Mouse (Mus musculus) yolk sac, embryonic 10.5 days (tissue): ENCODE results near the gene Tcstv1.
"Not testable (repeated sequence)": the region's sequence is repeated elsewhere in the genome, so short reads cannot be mapped to it uniquely, and the experiment has no call there.

ENCODE experiments used
- DNase-seq: peaks from one replicate; pipeline ENCODE4 v3.0.0-alpha.2; 2017; ENCODE audit warnings: low spot score

Tcstv1 gene

DNA sequence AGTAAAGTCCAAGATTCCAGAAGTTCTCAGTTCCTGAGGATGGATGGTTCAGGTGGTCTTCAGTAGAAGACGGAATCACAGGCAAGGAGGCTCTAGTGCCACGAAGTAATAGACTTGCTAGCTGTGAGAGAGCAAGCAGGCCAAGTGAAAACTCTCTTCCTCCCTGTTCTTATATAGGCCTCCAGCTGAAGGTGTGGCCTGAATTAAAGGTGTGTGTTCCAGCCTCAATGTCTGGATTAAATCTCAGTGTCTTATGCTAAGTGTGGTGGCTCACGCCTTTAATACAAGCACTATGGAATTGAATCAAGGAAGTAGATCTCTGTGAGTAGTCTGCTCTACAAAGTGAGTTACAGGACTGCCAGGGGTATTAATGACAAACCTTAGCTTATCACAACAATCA lies at the start of gene Tcstv1:
Gene Tcstv1, minus strand, starts transcription at position 101 of the 400 bp plus-strand sequence.
- DNase-seq, result not testable (repeated sequence)

DNA sequence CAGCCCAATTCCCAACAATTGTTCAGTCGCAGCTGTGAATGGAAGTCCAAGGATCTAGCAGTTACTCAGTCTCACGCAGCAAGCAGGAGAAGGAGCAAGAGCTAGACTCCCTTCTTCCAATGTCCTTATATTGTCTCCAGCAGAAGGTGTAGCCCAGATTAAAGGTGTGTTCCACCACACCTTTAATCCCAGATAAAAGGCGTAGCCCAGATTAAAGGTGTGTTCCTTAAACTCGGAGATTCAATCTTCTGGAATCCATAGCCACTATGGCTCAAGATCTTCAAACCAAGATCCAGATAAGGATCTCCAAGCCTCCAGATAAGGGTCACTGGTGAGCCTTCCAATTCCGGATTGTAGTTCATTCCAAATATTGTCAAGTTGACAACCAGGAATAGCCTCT lies 34.6 kb upstream of the Tcstv1 start, which contains the start of gene Gm21761:
Gene Gm21761, minus strand, starts transcription at position 101 of the 400 bp plus-strand sequence.
- not testable (repeated sequence) for DNase-seq

DNA sequence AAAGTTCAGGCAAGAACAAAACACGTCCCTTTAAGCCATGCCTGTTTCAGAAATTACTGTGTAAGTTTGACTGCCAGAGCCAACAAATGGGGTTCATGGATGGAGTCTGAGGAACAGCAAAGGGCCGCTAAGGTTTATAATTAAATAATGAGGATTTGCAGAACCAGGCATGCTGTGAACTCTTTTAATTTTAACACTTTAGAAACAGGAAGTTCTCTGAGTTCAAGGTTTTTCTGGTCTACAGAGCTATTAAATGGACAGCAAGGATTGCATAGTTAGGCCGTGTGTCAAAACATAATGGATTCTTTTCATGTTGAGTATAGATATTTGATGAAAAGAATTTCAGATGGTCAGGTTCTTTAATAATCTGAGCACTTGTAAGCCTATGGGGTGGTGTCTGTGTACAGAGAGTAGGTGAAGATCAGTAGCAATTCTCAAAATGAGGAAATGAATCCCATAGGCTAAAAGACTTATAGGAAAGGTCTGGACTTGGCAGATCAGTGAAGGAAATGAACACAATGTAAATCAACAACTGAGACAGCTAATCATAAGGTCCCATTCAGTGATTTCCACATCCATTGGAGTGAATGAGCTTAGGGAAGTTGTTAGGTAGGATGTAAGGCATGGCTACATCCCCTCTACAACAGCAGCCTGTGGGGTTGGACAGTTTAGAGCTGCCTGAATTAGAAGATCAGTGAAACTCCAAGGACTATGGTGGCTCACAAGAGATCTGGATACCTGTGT lies 30.2 kb upstream of the Tcstv1 start:
- DNase-seq, result not testable (repeated sequence)

DNA sequence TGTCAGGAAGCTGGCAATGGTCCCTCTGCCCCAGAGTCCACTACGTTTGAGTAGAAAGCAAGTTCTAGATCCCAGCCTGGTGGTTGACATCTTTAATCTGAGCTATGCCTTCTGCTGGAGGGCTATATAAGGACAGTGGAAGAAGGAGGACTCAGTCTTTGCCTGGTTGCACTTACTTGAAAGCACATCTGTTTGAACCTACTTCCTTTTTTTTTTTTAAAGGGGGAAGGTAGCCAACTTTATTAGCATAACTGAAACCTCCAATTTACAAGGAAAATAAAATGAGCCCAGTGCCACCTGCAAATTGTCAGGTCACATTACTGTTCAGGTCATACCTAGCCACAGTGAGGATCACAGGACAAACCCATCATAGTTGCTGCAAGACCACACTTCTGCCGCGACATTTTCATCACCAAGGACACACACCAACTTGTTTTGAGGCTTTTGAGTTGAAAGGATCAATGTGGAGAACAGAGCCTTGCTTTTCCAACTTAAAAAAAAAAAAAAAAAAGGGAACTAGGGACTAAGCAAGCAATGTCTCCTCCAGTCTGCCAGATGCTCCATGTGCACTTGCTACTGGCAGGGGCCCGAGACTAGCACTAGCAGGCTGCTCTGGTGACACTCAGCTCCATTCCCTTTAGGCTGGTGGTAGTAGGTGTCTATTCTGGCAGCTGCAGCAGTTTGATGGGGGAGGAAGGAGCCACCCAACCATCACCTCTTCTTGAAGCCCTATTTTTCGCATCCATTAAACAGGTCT lies 22.6 kb upstream of the Tcstv1 start:
- DNase-seq, result not testable (repeated sequence)

DNA sequence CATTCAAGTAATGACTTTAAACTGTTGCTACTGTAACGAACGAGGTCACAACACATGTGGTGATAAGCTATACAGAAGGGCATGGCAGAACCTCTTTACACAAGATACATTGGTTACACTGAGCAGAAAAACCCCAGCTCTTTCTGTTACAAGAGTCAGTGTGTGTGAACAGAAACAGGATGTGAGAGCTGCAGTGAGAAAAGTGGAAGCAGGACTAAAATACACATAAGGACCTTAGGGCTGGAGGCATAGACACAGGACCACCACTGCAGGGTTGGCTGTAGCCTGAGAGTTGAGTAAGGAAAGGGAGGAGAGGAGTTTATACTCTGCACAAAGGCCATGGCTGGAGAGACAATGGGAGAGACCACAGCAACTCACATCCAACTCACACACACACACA lies 21.9 kb upstream of the Tcstv1 start:
- not testable (repeated sequence) for DNase-seq

DNA sequence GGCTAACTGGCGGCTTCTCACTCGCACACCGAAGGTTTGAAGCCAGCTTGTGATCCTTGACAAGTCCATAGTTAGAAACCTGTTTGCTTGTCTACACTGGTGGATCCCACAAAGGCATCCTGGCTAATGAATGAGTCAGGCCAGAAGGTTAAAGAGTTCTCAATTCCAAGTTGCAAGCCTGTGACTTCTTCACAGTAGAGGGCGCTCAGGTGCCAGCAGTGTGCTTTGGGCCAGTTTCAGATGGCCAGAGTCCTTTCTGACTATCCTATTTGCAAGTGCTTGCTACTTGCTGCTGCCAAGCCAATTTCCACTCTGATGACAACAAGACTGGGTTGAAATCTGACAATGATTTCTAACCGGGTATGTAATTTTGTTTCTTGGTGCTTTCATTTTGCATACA lies 4.0 kb upstream of the Tcstv1 start:
- DNase-seq, result not testable (repeated sequence)

DNA sequence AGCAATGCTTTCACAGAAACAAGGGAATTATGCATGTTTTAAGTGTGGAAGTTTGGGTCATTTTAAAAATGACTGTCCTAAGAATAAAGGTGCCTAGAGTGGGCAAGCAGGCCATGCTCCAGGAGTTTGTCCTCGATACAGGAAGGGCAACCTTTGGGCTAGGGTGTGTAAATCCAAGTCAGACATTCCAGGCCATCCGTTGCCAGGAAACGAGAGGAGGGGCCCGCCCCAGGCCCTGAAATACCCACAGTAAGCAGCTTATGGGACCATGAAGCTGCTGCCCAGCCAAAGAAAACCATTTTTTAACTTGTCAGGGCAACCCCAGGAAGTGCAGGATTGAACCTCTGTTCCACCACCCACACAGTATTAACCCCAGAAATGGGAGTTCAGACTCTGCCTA lies 7.7 kb downstream of the Tcstv1 start:
- peak; percentile 11 for DNase-seq

DNA sequence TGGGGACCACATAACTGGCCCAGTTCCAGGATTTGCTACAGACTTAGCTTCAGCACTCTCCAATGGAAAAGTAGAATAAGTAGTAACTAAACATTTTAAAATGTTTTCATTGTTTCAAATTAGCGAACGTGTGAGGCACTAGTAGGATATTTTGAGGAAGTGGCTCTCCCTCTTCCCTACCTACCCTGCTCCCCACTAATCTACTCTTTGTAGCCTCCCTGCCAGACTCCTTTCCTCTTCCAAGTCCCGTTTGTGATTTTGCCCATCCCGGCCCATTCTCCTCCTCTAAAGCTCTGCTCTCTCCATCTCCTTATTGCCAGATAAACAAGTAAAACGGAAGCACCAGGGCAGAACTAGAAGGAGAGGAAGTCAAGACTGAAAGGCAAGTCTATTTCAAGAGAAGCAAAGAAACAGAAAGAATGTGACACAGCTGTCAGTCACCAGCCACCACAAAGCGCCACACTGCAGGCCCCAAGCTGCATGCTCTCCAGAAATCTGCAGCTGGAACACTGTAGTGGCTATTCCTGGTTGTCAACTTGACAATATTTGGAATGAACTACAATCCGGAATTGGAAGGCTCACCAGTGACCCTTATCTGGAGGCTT lies 30.1 kb downstream of the Tcstv1 start:
- not testable (repeated sequence) for DNase-seq

DNA sequence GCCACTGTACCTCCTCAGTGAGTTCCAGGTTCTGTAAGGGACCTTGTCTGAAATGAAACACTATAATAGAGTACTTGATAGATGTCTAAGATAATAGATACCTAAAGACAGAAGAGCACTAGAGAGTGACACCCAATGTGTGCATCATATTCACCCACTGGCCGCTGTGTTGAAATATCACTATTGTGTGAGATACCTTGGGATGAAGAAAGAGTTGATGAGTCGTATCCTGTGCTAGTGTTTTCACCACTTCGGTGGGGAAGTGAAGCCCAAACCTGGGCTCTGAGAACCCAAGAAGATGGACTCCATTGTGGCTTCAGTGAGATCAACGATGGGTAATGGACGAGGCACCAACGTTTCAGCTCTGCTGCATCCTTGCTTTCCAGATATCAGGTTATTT lies 32.2 kb downstream of the Tcstv1 start:
- DNase-seq, result not testable (repeated sequence)
